Mouse (Mus musculus) thymus, adult 2 months (tissue): ENCODE data around the gene Ivd.

Experiments
- CTCF ChIP-seq: fragments of 200-500 bp; IDR thresholded peaks from 2 replicates; pipeline ENCODE4 v1.5.1; 2012; ENCODE audit warnings: mild to moderate bottlenecking, control low read depth, low read length, moderate library complexity, borderline replicate concordance; ENCODE audit not compliant: control insufficient read depth, poor library complexity, insufficient read depth; ENCODE audit errors: extremely low read depth
- POLR2A ChIP-seq: fragments of 200-500 bp; IDR thresholded peaks from 2 replicates; pipeline ENCODE4 v1.6.1; 2012; ENCODE audit warnings: mild to moderate bottlenecking, low read length, control low read depth, moderate library complexity; ENCODE audit not compliant: control insufficient read depth, poor library complexity, insufficient read depth; ENCODE audit errors: extremely low read depth

DNA sequence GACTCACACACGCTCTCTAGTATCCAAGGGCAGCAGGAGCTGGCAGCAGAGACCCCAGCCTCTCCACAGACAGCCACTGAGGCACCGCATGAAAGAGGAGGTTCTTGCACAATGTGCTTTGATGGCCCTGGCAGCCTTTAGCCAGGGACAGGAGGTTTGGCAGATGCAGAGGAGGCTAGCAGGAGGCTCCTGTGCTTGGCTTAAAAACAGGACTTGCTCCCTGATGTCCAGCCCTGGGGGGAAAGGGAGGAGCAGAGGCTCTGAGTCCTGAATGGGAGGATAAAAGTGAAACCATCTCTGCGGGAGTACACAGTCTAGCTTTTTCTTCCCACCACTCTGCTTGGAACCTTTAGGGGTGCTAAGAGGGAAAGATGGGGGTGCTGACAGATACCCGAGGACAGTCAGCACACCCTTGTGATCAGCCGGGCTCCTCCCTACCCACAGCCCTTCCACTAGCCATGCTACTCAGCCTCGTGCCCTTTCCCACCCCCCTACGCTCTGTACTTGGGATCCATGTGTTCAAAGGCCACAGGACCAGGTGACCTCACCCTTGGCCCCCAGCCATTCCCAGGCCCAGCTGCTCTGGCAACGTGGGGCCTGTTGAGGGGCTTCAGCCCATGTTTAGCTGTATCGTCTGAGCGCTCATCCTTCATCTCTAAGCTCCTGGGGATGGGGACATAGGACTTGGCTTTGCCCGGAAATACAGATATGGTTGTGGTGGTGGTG lies 52.0 kb downstream of the Ivd start:
- no peak for TF ChIP-seq CTCF
- TF ChIP-seq POLR2A, result no peak
